Mouse (Mus musculus) megakaryocyte, adult 5-6 weeks (primary cell): ENCODE measurements at regions not wholly inside any gene's neighbourhood (a gene's known extent, or its start where the extent isn't known, plus 50 kb on each side); places are given as distances from the start of the nearest gene placed in this dataset.

Experiments
- ATAC-seq: 2 replicates; pipeline ENCODE4 v1.8.0; 2016; ENCODE audit warnings: mild to moderate bottlenecking, inconsistent platforms; ENCODE audit not compliant: poor library complexity, severe bottlenecking

DNA sequence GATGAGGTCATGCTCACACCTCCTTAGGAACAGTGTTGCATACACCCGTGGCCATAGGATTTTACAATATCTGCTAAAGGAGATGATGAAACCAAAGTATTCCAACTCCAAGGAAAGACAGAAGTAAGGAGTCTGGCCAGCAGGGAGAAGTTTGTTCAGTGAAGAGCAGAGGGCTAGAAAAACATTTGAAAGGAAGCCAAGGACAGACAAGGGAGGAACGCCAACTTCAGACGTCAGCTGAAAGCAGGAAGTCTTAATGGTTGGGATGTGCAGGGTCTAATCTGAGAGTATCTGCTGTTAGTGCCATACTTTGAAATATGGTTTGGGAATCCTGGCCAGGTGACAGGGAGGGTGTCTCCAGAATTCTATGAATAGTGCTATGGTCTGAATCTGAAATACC, 98.5 kb upstream of the Irf2bp2 start:
- no peak for ATAC-seq

DNA sequence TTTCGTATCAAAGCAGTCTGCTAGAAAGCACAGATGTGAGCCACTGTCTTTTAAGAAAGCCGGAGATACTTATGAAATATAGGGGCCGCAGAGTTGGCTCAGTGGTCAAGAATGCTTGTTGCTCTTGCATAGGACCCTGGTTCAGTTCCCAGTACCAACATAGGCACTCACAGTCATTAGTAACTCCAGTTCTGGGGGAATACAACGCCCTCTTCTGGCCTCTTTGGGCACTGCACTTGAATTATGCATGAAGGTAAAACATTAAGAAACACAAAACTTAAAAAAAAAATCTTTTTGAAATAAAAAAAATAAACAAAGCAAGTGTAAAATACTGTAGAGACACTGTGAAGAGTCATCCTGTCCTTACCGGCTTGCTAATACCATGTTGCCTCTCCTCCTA, 94.7 kb upstream of the Irf2bp2 start:
- ATAC-seq = no peak

DNA sequence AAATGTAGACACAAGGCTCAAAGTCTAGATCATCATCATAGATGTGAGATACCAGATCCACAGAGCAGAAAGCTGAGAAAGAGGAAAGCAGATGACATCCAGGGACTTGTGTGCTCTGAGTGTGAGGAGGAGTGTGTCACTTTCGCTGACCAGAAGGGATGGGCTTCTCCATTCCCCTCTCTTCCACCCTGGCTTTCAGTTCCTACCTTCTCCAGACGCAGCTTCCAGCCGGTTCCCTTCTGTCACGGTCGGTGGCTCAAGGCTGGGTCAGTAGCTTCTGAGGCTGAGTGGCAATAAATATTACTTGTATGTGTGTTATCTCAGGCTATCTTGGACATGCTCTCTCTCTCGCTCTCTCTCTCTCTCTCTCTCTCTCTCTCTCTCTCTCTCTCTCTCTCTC, 94.2 kb upstream of the Irf2bp2 start:
- ATAC-seq = peak; percentile 64

DNA sequence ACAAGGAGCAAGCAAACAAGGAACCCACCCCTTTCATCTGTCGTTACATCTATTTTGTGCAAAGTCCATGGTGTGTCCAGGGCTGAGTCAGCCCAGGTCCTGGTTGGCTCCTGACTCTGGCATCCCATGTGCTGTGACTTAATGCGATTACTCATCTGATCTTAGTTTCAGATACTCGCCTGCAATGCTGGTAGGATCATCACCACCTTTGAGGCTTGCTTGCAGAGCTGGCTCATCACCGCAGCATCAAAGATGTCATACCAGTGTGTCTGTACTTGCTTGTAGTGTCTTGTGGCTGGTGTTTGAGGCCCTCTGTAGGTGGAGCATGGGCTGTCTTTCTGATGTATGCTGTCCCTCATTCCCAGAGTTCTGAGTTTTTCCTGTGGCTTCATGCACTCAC, 93.0 kb upstream of the Irf2bp2 start:
- ATAC-seq = no peak

DNA sequence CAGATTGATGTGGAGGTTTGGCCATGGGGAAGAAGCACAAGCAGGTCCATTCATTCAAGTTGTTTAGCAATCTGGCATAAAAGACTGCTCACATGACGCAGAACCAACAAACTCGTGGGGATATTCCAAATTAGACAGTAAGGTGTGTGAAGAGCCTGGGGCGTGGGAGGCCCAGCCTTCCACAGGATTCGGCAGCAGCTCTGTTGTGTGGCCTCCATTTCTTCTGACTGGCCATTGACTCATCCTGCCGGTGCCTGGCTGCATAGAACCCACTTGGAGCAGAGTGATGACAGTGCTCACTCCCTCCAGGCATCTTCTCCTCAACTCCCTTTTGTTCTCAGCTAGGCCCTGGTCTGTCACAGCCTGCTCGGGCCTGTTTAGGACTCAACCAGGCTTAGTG, 91.6 kb upstream of the Irf2bp2 start:
- no peak for ATAC-seq

DNA sequence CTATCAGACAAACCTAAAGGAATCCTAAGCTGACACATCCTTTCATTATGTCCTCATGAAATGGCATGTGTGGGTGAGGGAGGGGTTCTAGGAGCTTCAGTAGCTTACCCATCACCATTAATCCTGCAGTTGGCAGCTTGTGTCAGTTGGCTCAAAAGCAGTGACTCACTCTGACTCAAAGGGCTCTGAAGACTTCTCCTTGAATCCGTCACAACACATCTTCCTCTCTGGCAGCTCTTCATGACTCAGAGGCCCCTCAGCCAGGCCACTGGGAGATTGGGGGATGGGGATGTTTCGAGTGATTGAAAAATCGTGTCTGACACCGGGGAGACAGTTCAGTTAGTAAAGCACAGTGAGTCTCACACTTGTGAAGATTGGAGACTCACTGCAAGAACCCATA, 90.2 kb upstream of the Irf2bp2 start:
- ATAC-seq = peak; percentile 82

DNA sequence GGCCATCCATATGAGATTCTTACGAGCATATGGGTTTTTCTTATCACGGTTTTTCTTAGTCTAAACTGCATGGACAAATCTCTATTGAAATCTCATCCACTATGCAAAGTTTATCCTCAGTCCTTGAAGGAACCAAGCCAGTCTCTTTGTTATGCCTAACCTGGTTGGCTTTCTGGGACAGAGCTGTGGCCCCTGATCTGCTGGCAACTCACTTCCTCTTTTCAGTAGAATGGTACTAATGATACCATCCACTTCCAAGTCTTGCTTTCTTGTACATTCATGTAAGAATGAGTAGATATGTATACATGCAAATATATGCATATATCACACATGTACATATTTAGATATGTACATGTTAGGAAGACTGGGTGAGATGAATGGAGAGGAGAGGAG, 89.8 kb upstream of the Irf2bp2 start:
- ATAC-seq = peak; percentile 61

DNA sequence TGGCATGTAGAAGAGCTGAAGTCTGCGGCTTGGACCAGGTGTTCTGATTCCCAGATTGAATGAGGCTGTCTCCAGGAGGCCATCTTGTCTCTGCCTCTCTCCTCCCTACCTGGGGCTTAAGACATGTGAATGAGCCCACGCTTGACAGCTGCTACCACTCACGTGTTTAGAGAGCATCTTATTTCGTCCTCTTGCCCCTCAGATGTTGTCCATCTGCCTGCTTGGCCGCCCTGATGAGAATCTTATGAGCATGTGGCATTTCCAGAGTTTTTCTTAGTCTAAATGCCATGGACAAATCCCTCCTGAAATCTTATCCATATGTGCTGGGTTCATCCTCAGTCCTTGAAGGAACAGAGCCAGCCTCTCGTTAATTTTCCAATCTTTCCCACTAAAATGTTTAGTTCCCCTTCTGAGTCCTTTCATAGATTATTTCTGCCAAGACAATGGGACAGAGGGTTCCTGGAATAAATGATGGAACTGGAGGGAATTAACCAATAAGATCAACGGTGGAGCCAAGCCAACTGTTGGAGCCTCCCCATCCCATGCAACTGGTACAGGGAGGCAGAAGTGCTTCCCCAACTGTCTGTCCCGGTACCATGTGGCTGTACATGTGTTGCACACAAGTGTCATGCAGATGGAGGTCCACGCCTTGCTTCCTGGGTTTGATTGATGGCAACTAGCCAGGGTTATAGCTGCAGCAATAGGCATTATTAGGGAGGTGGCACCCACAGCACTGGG, 89.2 kb upstream of the Irf2bp2 start:
- ATAC-seq = 0 out of 2 replicates have a peak, but pooled peaks have one; percentile 6

DNA sequence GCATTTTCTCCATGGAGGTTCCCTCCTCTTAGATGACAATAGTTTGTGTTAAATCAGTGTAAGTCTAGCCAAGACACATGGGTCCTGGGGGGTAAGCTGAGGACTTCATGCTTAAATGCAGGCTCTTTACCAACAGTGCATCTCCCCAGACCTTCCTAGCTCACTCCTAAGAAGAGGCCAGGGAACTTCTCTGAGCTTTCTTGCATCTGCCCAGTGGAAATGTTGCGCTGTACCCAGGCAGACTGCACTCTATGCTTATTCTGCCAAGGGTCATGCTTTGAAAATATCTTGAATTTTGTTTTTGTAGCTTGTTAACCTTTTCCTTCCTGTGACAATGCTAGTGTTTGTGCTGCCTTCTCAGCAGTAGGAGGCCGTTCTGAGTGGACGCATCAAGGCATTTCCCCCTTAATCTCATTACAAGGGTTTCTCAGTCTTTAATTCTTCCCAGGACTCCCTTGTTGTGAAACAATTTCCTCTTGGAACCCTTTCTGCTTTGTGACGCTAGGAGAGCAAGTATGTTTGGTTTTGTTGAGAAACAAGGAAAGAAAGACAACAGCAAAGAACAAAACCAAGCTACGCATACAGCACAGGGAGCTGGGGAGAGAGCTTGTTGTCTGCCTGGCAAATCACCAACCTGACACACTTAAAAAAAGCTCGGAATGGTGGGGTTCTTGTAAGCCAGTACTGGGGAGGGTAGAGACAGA, 88.3 kb upstream of the Irf2bp2 start:
- ATAC-seq = no peak

DNA sequence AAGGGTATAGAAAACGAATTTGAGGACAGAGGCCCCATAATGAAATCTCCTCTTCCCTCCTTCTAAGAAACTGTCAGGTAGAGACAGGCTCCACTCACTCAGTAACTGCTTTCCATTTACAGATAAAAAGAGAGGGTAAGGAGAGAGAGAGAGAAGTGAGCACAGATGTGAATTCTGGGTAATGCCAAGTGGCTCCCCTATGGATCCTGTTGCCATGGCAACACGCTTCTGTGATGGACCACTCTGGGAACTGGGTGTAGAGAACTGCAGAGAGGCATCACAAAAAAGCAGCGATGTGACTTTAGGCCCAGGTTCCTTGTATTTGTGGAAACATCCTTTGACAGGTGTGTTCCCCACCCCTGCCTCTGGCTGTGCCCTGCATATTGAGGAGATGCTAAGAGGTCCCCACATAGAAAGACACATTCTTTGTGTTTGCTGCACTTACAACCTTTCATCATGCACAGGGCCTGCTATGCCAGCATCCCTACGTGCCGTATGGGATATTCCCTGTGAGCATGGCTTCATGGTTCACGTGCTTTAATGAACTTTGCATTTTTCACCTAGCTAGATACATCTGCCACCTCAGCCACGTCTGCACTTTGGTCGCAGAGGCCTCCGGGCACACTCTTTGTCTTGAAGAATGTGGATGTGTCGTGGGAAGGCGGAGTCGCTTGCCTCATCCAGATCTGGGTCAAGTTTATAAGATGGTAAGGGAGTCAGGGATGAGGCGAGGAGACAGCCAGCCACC, 84.4 kb upstream of the Irf2bp2 start:
- ATAC-seq = no peak

DNA sequence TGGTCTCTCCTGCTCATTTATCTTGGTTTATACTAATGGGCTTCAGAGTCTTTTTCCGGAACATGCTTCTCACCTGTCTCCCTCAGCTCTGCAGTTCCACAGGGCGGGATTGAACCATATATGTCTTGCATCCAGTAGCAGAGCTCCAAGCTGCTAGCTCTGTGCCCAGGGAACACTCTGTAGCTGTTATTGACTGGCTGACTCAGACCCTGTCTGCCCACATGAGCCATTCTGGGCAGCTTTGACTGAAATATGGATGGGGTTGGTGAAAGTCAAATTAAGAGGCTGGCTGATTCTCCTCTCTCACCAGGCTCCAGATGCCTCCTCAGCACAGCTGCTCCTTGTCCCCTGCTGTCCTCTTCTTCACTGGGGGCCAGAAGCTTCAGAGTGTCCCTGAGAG, 81.4 kb upstream of the Irf2bp2 start:
- ATAC-seq = no peak

DNA sequence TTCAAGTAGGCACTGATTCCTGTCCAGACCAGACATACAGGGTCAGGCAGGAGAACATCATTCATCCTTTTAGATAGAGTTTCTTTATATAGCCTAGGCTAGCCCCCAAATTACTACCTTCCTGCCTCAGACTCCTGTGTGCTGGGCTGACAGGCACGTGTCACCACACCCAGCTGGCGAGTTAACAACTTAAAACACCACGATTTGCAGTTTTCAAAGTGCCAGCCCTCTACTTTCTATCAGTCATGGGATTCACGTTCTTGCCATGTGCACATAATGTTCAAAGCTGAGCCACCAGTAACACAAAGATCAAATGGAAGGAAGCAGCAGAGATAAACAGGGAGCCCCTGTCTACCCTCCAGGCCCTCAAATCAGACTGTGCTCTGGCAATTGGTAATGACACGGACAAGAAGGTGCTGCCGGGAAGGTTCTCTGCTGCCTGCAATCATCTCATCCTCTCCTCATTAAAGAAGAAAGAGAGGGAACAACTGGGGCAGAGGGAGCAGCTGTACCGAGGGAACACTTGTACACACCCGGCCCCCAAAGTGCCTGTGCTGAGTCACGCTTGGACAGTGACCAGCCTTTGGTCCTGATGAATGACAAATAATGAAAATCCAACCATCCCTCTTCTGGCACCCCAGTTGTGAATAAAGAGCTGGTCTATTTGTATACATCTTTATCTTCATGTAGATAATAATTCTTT, 79.4 kb upstream of the Irf2bp2 start:
- ATAC-seq = no peak

DNA sequence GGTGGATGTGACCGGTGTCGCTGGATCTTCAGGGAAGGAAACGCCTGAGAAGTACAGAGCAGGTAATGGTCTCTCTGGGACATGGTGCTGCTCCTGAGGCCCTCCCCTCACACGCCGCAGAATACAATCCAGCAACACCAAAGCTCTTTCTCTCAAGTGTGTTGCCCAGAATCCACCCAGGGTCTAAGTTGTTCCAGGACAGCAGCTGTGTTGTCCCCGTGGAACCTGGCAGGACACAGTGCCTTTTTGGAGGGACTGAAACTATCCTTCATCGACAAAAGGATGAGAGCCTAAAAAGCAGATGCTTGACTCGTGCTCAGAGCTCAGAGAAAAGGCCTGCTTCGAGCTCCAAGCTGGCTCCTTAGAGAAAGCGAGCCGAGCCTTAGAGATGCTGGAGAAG, 77.8 kb upstream of the Irf2bp2 start:
- ATAC-seq = no peak

DNA sequence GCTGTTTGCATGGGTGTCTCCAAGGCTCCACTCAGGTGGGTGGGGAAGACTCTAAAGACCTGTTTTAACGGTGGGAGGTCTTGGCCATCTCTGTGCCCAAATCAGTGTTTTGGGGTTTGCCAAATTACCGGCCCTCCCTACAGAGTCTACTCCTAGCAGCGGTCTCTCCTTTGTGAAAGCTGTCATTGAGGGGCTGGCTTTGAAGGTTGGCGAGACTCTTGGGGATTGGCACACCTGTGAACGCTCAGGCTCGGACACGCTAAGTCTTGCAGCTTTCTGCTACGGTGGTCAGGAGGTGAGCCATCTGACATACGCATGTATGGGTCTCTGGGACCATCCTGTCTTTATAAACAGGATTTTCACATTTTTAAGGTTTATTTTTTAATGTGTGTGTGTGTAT, 76.1 kb upstream of the Irf2bp2 start:
- ATAC-seq = no peak

DNA sequence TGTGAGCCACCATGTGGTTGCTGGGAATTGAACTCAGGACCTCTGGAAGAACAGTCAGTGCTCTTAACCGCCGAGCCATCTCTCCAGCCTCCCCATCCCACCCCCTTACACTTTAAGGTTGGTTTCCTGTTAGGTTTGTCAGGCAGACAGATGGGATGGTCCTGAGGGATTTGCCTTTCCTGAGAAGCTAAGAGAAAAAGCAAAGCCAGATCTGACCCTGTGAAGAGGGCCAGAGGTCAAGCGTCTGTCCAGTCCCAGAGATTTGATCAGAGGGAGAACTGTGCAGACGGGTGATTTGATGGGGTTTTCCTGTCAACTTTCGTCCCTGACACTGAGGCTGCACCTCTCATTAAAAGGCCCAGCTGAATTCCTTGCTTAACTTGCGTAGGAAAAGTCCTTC, 75.4 kb upstream of the Irf2bp2 start:
- ATAC-seq = no peak

DNA sequence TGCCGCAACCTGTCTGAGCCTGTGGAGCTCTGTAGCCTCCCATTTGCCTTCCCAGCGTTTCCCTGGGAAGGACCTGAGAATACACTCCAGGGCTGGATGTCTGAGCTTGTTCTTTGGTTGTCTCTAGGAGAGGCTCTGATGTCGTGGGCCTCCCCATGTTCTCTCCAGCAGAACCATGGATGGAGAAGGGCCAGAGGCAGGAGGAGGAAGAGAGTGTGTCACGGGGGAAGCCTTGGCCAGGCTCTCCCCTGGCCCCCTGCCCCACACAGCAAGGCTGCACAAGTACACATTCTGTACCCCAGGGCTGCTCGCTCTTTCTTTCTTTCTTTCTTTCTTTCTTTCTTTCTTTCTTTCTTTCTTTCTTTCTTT, 74.9 kb upstream of the Irf2bp2 start:
- no peak for ATAC-seq

DNA sequence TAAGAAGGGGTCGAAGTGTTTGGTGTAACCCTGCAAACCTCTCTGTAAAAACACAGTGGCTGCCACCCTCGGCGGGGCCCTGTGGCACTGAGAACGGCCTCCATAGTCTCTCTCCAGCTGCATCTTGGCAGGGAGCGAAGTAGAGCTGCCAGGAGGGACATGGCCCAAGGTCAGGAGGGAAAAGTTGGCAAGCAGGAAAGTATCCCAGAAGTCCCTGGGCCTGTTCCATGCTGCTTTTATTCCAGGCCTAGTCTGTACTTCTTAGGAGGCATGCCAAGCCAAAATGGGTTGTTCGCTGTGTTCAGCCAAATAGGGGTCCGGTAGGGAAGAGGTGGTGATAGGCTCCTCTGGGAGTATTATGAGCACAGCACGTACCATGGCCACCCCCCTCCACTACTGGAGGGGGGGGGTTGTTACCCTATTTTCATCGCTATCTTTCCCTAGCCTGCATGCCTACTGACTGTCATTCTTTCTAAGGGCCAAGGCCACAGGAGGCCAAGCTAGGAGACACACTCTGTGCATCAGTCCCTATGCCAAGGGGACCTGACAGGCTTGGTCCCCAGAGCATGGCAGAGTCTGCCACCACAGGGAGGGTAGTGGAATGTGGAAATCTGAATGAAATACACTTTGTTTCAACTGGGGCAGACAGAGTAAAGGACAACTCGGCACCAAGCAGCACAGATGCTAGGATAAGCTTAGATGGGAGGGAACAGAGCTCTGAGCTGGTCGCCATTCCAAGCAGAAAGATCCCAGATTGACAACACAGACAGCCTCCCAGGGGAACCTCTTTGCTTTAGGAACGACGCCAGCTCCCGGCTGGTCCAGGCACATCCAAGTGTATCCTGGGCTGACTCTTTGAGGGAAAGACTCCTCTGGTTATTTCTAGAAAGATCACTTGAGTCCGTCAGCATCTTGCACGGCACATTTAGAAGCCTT, 74.2 kb upstream of the Irf2bp2 start:
- no peak for ATAC-seq

DNA sequence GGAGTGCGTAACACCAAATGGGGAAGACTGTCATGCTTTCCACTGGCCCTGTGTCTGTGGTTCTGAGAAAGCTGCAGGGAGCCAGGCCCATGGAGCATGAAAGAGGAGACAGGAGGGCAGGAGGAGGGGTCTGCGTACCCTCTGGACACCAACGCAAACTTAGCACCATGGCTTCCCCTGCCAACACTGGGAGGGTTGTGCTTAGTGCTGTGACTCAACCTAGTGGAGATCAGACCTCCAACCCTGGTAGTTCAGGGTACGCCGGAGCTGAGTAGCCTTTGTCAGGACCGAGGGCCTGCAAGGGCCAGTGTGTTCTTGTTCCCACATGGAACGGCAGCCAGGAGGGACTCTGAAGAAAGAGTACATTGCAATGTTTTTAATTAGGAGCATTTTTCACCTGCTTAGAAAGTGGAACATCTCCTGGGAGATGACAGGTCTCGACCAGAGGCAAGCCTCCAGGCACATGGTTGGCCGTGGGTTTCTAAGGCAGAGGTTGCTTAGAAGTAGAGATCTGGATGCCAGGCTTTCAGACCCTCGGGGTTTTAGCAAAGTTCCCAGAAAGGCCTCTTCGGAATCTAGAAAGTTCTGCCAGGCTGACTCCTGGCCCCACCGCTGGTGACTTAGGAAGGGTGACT, 73.4 kb upstream of the Irf2bp2 start:
- ATAC-seq = no peak

DNA sequence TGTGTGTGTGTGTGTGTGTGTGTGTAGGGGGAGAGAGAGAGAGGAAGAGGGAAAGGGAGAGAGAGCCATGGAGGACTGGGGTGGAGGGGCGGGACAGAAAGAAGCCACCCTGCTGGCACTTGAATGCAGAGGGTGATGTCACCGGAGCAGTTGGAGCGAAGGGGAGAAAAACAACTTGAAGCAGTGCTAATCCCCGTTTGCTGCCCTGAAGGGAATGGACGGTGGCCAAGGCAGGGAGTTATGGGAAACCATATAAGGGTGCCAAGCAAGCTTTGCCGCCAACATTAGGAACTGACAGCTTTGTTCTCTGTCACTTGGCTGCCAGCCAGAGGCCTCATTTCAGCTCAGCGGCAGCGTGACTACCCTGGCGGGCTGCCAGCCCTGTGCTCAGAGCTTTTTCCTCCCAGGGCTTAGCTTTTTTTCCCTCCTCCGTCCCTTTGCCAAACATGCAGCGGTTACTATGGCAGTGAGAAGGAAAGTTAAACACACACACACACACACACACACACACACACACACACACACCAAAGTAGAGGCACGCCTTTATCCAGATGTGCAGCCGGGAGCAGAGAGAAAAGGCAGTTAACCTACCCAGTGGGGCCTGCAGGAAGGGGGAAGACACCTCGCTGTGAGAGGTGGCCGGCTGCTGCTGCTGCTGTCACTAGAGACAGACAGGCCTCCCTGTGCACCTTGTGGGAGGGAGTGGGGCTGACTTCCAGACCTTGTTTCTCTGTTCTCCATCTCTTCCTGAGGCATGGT, 72.7 kb upstream of the Irf2bp2 start:
- ATAC-seq = peak; percentile 53
